Mouse (Mus musculus): ENCODE data around the gene Olfr1408.

Gene Olfr1408

DNA sequence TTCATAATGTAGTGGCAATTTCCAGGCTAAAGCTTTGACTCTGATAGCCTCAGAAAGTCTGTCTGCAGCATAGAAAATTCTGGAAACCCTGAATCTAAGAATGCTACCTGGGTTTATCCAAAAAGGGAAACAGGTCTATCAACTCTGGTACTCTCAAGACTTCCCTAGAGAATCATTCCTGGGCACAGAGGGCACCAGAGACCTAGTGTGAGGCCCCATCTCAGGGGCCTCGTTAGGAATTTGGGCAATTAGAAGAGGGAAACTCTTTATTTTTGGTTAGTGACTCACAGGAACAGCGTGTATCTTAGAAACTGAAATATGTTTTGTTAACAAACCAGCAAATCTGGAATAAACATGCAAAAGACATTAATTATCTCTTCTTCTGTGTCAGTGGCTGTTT, at the start of gene Olfr1408:
TSS of gene Olfr1408 (minus strand) at position 101 of the 400 bp plus-strand sequence.
- DNase-seq (ENCODE audit: low spot score), result no peak

DNA sequence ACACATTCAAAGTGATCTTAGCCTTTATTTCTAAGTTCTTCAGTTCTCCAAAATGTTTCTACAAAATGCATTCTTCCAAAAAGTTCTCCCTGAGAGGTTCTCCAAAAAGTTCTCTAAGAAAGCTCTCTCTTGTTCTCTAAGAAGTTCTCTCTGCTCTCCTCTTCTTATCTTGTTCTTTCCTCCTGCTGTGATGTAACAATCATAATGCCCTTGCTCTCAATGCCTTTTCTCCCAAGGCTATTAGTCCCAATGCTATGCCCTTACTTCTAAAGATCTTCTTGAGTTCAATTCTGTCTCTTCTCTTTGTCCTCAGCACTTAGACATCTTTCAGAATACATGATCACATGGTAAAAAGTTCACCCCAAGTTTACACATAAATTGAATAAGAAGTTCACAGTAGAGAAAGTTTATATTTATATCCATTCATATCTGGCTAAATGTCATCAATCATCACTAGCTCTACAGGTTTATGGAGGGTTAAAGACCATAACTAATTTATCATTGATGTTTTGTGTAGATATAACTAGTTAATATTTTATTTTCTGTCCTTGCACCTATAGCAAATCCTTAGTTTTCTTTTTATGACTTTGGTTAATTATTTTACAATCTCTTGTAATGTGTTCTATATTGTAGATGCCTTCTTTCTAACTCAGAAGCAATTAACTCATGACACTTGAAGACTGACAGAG, 37.1 kb upstream of the Olfr1408 start:
- no peak for DNase-seq (ENCODE audit: low spot score)
